Mouse (Mus musculus) embryo, embryonic 11.5 days (tissue): Measurements from ENCODE around the gene Klhl40.
A peak's percentile ranks its signal among the peaks of the same experiment; 100 is the strongest.

Source experiments
- DNase-seq: peaks from one replicate; pipeline ENCODE4 v3.0.0-alpha.2; 2012; ENCODE audit warnings: low read depth, low spot score

Gene Klhl40

GRCm38 (mm10) chr9:121777484-121778065 lies at the start of gene Klhl40:
Klhl40 (plus strand) TSS chr9:121777607.
- DNase-seq, result no peak

GRCm38 (mm10) chr9:121740490-121740889 lies 36.9 kb upstream of the Klhl40 start:
- DNase-seq, result no peak

GRCm38 (mm10) chr9:121741168-121741567 lies 36.2 kb upstream of the Klhl40 start:
- no peak for DNase-seq

- DNase-seq, result no peak
Measured at GRCm38 (mm10) chr9:121744051-121744450, 33.4 kb upstream of the Klhl40 start.

- no peak for DNase-seq
Measured at GRCm38 (mm10) chr9:121752774-121753173, 24.6 kb upstream of the Klhl40 start.

- no peak for DNase-seq
Measured at GRCm38 (mm10) chr9:121754624-121755023, 22.8 kb upstream of the Klhl40 start.

GRCm38 (mm10) chr9:121756785-121757184 lies 20.6 kb upstream of the Klhl40 start:
- no peak for DNase-seq

GRCm38 (mm10) chr9:121757432-121757831 lies 20.0 kb upstream of the Klhl40 start:
- DNase-seq, result no peak

- no peak for DNase-seq
Measured at GRCm38 (mm10) chr9:121757835-121758814, 19.3 kb upstream of the Klhl40 start.

GRCm38 (mm10) chr9:121759091-121760081 lies 18.0 kb upstream of the Klhl40 start, which contains the start of gene Zfp651:
Zfp651 (plus strand) TSS chr9:121759330.
- peak; percentile 71 for DNase-seq

GRCm38 (mm10) chr9:121760271-121761090 lies 16.9 kb upstream of the Klhl40 start:
- peak; percentile 77 for DNase-seq

GRCm38 (mm10) chr9:121761091-121761665 lies 16.2 kb upstream of the Klhl40 start:
- DNase-seq, result no peak

GRCm38 (mm10) chr9:121761787-121762186 lies 15.6 kb upstream of the Klhl40 start:
- no peak for DNase-seq

- no peak for DNase-seq
Measured at GRCm38 (mm10) chr9:121762248-121762647, 15.2 kb upstream of the Klhl40 start.

GRCm38 (mm10) chr9:121762761-121763160 lies 14.6 kb upstream of the Klhl40 start:
- DNase-seq, result no peak

GRCm38 (mm10) chr9:121763716-121764115 lies 13.7 kb upstream of the Klhl40 start:
- DNase-seq, result no peak

- no peak for DNase-seq
Measured at GRCm38 (mm10) chr9:121765166-121765855, 12.1 kb upstream of the Klhl40 start.

- DNase-seq, result no peak
Measured at GRCm38 (mm10) chr9:121772412-121772811, 5.0 kb upstream of the Klhl40 start.

- no peak for DNase-seq
Measured at GRCm38 (mm10) chr9:121775951-121776350, 1.5 kb upstream of the Klhl40 start.

GRCm38 (mm10) chr9:121776511-121776910 lies 896 bp upstream of the Klhl40 start:
- no peak for DNase-seq
